Mouse (Mus musculus): ENCODE results near the gene Krt26. TPM values are rescaled to one million over a fixed set of nuclear protein-coding genes. Genes with fewer than 3 reads are reported as not detected.

Gene Krt26
- total RNA-seq, 1 experiment from 2014 or later: not detected

DNA sequence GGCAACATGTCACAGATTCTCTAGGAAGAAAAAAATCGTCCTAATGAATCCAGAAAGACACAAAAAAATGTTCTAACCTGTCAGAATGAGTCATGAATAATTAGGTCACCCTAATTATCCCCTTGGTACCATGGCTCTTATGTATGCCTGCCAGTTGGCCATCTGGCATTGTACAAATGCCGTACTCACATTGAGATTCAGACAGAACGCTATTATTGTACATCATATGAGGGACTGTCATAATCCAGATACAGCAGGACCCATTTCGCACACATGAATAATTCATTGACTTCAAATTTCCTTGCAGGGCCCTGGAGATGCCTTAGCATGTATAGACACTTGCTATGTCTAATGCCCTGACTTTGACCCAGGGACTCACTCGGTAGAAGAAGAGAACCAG is 53.8 kb downstream of the Krt26 start:
- DNase-seq: no peak

DNA sequence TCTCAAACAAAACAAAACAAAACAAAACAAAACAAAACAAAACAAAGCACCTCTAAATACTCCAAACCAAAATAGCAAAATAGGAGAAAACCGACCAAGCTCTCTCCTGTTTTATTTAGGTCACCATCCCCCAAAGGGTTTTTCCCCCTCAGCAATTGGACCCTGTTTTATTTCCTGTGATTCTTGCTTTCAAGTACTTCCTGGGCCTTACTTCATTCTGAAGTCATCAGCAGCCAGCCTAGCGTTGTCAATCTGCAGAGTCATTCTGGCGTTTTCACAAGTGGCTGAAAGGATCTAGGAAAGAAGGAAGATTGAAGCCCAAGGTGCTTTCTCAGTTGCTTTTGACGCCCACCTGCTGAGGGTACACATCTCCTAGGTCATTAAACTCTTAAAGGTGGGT is 54.4 kb downstream of the Krt26 start:
- no peak for DNase-seq

DNA sequence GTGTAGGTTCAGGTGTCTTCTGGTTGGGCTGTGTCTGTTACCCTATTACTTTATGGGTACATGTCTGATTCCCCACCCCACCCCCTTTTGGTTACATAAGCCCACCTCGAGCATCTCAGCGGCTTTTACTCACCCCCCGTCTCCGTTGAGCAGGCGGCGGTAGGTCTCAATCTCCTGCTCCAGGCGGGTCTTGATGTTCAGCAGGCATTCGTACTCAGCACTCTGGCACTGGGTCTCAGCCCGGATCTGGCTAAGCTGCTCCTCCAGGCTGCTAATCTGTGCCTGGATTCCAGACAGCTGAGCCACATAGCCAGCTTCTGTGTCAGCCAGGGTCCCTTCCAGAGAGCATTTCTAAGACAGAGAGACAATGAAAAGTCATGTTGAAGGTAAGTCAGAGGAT is 56.6 kb downstream of the Krt26 start:
- no peak for DNase-seq

DNA sequence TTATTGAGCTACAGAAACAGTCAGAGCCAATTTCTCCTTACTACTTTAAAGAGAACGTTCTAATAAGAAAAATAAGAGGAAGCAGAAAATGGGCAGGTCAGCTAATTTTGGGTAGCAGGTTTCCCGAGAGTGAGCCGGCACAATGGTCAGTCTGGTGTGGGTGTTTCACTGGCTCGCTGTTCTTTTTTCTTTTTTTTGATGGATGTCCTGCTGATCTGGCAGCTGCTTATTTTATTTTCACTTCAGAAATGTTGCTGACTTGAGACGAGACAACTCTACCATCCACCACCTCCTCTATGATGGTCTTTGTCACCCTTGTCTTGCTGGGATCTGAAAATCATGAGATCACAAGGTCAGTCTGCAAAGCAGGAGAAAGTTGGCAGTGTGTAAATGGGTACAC is 57.8 kb downstream of the Krt26 start:
- DNase-seq: no peak

Other genes with a start within 250 kb of the Krt26 start
- gene Tns4, start 248.7 kb downstream of the Krt26 start, total RNA-seq (2021): 0.52 and 0.90 TPM in 2 replicates
- gene Ccr7, start 182.9 kb downstream of the Krt26 start, total RNA-seq (2021): 0.48 and 10.5 TPM in 2 replicates
- 77.0 and 93.4 TPM in 2 replicates for gene Smarce1, start 106.9 kb downstream of the Krt26 start, total RNA-seq (2021)
- gene Krt222, start 93.9 kb downstream of the Krt26 start, total RNA-seq (2021): 1.3 and 2.9 TPM in 2 replicates
- gene Krt24, start 52.7 kb downstream of the Krt26 start, total RNA-seq (2021): not detected in 2 replicates
- not detected in 2 replicates for gene Krt25, start 15.0 kb downstream of the Krt26 start, total RNA-seq (2021)
- gene Krt27, start 13.1 kb upstream of the Krt26 start, total RNA-seq (2021): not detected in 2 replicates
- not detected in 2 replicates for gene Krt28, start 36.9 kb upstream of the Krt26 start, total RNA-seq (2021)
- gene Krt10, start 51.4 kb upstream of the Krt26 start, total RNA-seq (2021): 4.3 and 5.6 TPM in 2 replicates
- not detected in 2 replicates for gene Krt12, start 84.3 kb upstream of the Krt26 start, total RNA-seq (2021)
- 0.30 and 0.96 TPM in 2 replicates for gene Krt20, start 100.2 kb upstream of the Krt26 start, total RNA-seq (2021)
- 0.30 and 6.4 TPM in 2 replicates for gene Krt23, start 155.2 kb upstream of the Krt26 start, total RNA-seq (2021)
- not detected in 2 replicates for gene Krt39, start 183.4 kb upstream of the Krt26 start, total RNA-seq (2021)
- not detected in 2 replicates for gene Krt40, start 205.2 kb upstream of the Krt26 start, total RNA-seq (2021)
- gene Krtap3-3, start 212.9 kb upstream of the Krt26 start, total RNA-seq (2021): not detected in 2 replicates
- not detected in 2 replicates for gene Krtap3-2, start 218.9 kb upstream of the Krt26 start, total RNA-seq (2021)
- gene Gm11939, start 221.5 kb upstream of the Krt26 start, total RNA-seq (2021): not detected in 2 replicates
- gene Krtap3-1, start 228.7 kb upstream of the Krt26 start, total RNA-seq (2021): not detected in 2 replicates
- not detected in 2 replicates for gene Krtap1-5, start 243.1 kb upstream of the Krt26 start, total RNA-seq (2021)
- gene Krtap1-4, start 245.7 kb upstream of the Krt26 start, total RNA-seq (2021): not detected in 2 replicates

All from adrenal gland, postnatal 14 days (tissue).